Mouse (Mus musculus) stomach, postnatal 0 days (tissue): ENCODE measurements around the gene Rrp36.

ENCODE experiments used
- CTCF ChIP-seq: IDR thresholded peaks from 2 replicates; pipeline ENCODE4 v1.5.1; 2016; ENCODE audit warnings: antibody characterized with exemption, low read depth, mild to moderate bottlenecking, moderate library complexity
- EP300 ChIP-seq: optimal IDR thresholded peaks from 2 replicates; pipeline ENCODE3; 2016; ENCODE audit warnings: antibody characterized with exemption

- no peak for TF ChIP-seq EP300
- no peak for TF ChIP-seq CTCF
Observed at GRCm38 (mm10) chr17:46639929-46640328, 34.2 kb downstream of the Rrp36 start.
